Mouse (Mus musculus): Measurements from ENCODE around the gene Bmi1. TPM values are rescaled to one million over a fixed set of nuclear protein-coding genes. Genes with fewer than 3 reads are reported as not detected.

Gene Bmi1
- polyA plus RNA-seq (2012; rRNA removed) = 74.4 and 75.6 TPM in 2 replicates

GRCm38 (mm10) chr2:18676936-18677491 is at the start of gene Bmi1:
Gene Bmi1, plus strand, starts transcription at chr2:18677018.

GRCm38 (mm10) chr2:18672133-18672765 is 4.6 kb upstream of the Bmi1 start, which contains the start of gene Commd3:
Gene Commd3, plus strand, starts transcription at chr2:18672384.

GRCm38 (mm10) chr2:18693871-18694610 is 17.2 kb downstream of the Bmi1 start, which contains the start of gene Spag6:
Gene Spag6, plus strand, starts transcription at chr2:18694032.

Other genes starting within 250 kb of the Bmi1 start
- 167 and 172 TPM in 2 replicates for gene Commd3, start 4.6 kb upstream of the Bmi1 start, polyA plus RNA-seq (2012; rRNA removed)
- 0.01 and 0.05 TPM in 2 replicates for gene Spag6, start 17.0 kb downstream of the Bmi1 start, polyA plus RNA-seq (2012; rRNA removed)